7 mouse cellular contexts compared by ENCODE assay signal in the genomic region with DNA sequence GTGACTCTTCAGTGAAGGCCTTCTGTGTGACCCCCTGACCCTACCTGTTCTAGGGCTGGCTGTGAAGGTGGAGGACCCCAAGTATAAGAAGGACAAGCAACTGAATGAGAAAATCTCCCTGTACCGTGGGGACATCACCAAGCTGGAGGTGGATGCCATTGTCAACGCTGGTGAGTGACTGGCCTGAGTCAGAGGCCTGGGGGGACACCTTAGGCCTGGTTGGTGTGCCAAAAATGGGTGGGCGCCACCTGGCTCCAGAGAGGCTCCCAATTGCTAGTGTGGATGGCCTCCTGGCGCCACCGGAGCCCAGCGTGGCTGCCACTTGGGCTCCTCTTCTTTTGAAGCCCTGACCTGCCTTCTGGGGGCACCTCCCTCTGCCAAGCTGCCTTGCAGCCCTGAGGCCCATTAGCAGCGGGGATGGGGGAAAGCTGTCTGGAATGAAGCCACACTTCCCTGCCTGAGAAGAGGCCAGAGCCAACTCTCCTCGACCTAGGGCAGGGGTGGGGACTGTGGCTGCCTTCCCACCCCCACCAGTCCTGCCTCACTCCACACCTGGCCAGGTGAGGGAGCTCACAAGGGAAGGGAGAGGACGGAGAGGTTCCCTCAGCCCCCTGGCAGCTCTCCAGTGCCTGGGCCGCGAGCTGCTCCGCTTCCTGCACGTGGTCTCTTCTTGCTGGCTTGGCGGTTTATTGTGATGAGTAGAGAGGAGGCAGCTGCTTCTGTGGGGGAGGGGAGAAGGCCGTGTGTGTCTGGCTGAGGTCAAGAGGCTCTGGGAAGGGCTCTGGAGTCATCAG. TPM values are rescaled to one million over a fixed set of nuclear protein-coding genes. Genes with fewer than 3 reads are reported as not detected.
DNase-seq lines count a peak whose midpoint lies in the region; ATAC-seq and TF ChIP-seq lines count a peak whose summit lies in the region.

No protein-coding gene starts in this region.

- WGBS in forebrain, embryonic 12.5 days, result 39% methylated on average over 15 of the region's 15 CpGs
- 39% methylated on average over 15 of the region's 15 CpGs for WGBS in liver, embryonic 12.5 days (ENCODE audit: insufficient replicate concordance)

- no peak overlapping the region for H3ac ChIP-seq in C2C12 (ENCODE audit: control insufficient read depth, insufficient read length, low read depth)

- H3K79me2 ChIP-seq in C2C12 (ENCODE audit: control insufficient read depth, insufficient read depth), result no peaks in the 10 kb centered on the region

- H3K9me3 ChIP-seq in forebrain, embryonic 12.5 days, result no peaks in the 10 kb centered on the region
- H3K9me3 ChIP-seq in liver, embryonic 12.5 days (replicated peaks), result no peaks in the 10 kb centered on the region

- peak overlapping the region; percentile 24; the same call in 1 of the 2 replicates for H3K4me2 ChIP-seq in forebrain, embryonic 12.5 days
- peak overlapping the region; percentile 64 for H3K4me2 ChIP-seq in liver, embryonic 12.5 days

- no peak for TF ChIP-seq CTCF in C2C12 (IDR thresholded peaks at IDR 0.05; ENCODE audit: control insufficient read depth, insufficient read depth, insufficient read length)

- H3K79me3 ChIP-seq in C2C12 (ENCODE audit: low read depth), result no peaks in the 10 kb centered on the region

- peaks cover 54% of the 10 kb centered on the region for H3K4me1 ChIP-seq in forebrain, embryonic 12.5 days
- H3K4me1 ChIP-seq in liver, embryonic 12.5 days, result peaks cover 47% of the 10 kb centered on the region

- ATAC-seq in CD4-positive, CD25-positive, alpha-beta regulatory T cell, adult 4 months, result peak; percentile 50
- no peak for ATAC-seq in forebrain, embryonic 12.5 days (ENCODE audit: low FRiP score)
- no peak for ATAC-seq in liver, embryonic 12.5 days

- H3K9ac ChIP-seq in forebrain, embryonic 12.5 days, result 0 out of 2 replicates have a peak overlapping the region, but pooled peaks have one; percentile 13
- peak overlapping the region; percentile 43; the same call in 1 of the 2 replicates for H3K9ac ChIP-seq in liver, embryonic 12.5 days

- peak overlapping the region; percentile 54 for H3K27ac ChIP-seq in forebrain, embryonic 12.5 days
- H3K27ac ChIP-seq in liver, embryonic 12.5 days, result peak overlapping the region; percentile 66

- no peaks in the 10 kb centered on the region for H3K27me3 ChIP-seq in C2C12 (ENCODE audit: control insufficient read depth, insufficient read depth, insufficient read length)
- H3K27me3 ChIP-seq in forebrain, embryonic 12.5 days, result peaks cover 24% of the 10 kb centered on the region
- H3K27me3 ChIP-seq in liver, embryonic 12.5 days (replicated peaks), result peaks cover 52% of the 10 kb centered on the region

- H3K36me3 ChIP-seq in C2C12 (ENCODE audit: control insufficient read depth, insufficient read depth), result no peaks in the 10 kb centered on the region
- no peaks in the 10 kb centered on the region for H3K36me3 ChIP-seq in forebrain, embryonic 12.5 days (replicated peaks)
- no peaks in the 10 kb centered on the region for H3K36me3 ChIP-seq in liver, embryonic 12.5 days

- DNase-seq in induced T-regulatory cell, adult 2 months (ENCODE audit: low read depth), result peak; percentile 57
- DNase-seq in spleen, postnatal 36 days (ENCODE audit: low spot score in 2 of 2), result peak; percentile 27 to 42
- no peak for DNase-seq in B cell, adult 2 months

- no peak overlapping the region for H3K4me3 ChIP-seq in C2C12 (ENCODE audit: insufficient read depth, poor library complexity, severe bottlenecking)
- H3K4me3 ChIP-seq in forebrain, embryonic 12.5 days (replicated peaks), result no peak overlapping the region
- no peak overlapping the region for H3K4me3 ChIP-seq in liver, embryonic 12.5 days

TF ChIP-seq in C2C12, 6 proteins besides CTCF, POLR2A, EP300 and RAD21:
- peak; percentile 62 for TF ChIP-seq MYOD1 (IDR thresholded peaks at IDR 0.05; ENCODE audit: control insufficient read depth, insufficient read length, low read depth)
- TF ChIP-seq USF1 (IDR thresholded peaks at IDR 0.05; ENCODE audit: low read depth), result peak; percentile 45
- no peak for TF ChIP-seq CEBPB (IDR thresholded peaks at IDR 0.05; ENCODE audit: low read depth)
- TF ChIP-seq MYOG (IDR thresholded peaks at IDR 0.05; ENCODE audit: control insufficient read depth, extremely low read depth, insufficient read length), result no peak
- peak; percentile 80 for TF ChIP-seq MAX (IDR thresholded peaks at IDR 0.05)
- no peak for TF ChIP-seq FOSL1 (IDR thresholded peaks at IDR 0.05; ENCODE audit: insufficient read depth, low read length, poor library complexity, severe bottlenecking)

RNA-seq across cellular contexts. Expression of a gene that starts 9.6 kb away (rescaled TPM):
- polyA plus RNA-seq in C2C12 (2012; fragmentation: generic; extraction: Trizol), result 8.3 TPM
- 1 to 10 TPM in 1 of 2 experiments, not detected in 1; 2.3 TPM for polyA plus RNA-seq in CD4-positive, CD25-positive, alpha-beta regulatory T cell, adult 4 months (2017; shearing (Covaris generic))
- 4.4 and 5.3 TPM in 2 replicates for polyA plus RNA-seq in forebrain, embryonic 12.5 days (2016; fragmentation: Nextera tagmentation; extraction: Ambion mirVana)
- polyA plus RNA-seq in liver, embryonic 12.5 days (2016; fragmentation: Nextera tagmentation; extraction: Ambion mirVana), result 6.4 and 7.6 TPM in 2 replicates

RNA-seq across cellular contexts. Expression of a gene that starts 26.5 kb away (rescaled TPM):
- polyA plus RNA-seq in C2C12 (2012; fragmentation: generic; extraction: Trizol), result 309 TPM
- 100 to 1,000 TPM; 117 to 119 TPM for polyA plus RNA-seq in CD4-positive, CD25-positive, alpha-beta regulatory T cell, adult 4 months (2017; shearing (Covaris generic))
- 324 and 357 TPM in 2 replicates for polyA plus RNA-seq in forebrain, embryonic 12.5 days (2016; fragmentation: Nextera tagmentation; extraction: Ambion mirVana)
- 218 and 230 TPM in 2 replicates for polyA plus RNA-seq in liver, embryonic 12.5 days (2016; fragmentation: Nextera tagmentation; extraction: Ambion mirVana)

RNA-seq across cellular contexts. Expression of a gene that starts 39.3 kb away (rescaled TPM):
- 0.08 TPM for polyA plus RNA-seq in C2C12 (2012; fragmentation: generic; extraction: Trizol)
- under 1 TPM in 1 of 2 experiments, not detected in 1; 0.22 TPM for polyA plus RNA-seq in CD4-positive, CD25-positive, alpha-beta regulatory T cell, adult 4 months (2017; shearing (Covaris generic))
- polyA plus RNA-seq in forebrain, embryonic 12.5 days (2016; fragmentation: Nextera tagmentation; extraction: Ambion mirVana), result 7.3 and 8.0 TPM in 2 replicates
- 0.23 TPM in 2 replicates for polyA plus RNA-seq in liver, embryonic 12.5 days (2016; fragmentation: Nextera tagmentation; extraction: Ambion mirVana)

RNA-seq across cellular contexts. Expression of a gene that starts 47.0 kb away (rescaled TPM):
- polyA plus RNA-seq in C2C12 (2012; fragmentation: generic; extraction: Trizol), result 0.37 TPM
- 100 to 1,000 TPM; 272 to 479 TPM for polyA plus RNA-seq in CD4-positive, CD25-positive, alpha-beta regulatory T cell, adult 4 months (2017; shearing (Covaris generic))
- polyA plus RNA-seq in forebrain, embryonic 12.5 days (2016; fragmentation: Nextera tagmentation; extraction: Ambion mirVana), result 4.7 and 5.1 TPM in 2 replicates
- 135 and 147 TPM in 2 replicates for polyA plus RNA-seq in liver, embryonic 12.5 days (2016; fragmentation: Nextera tagmentation; extraction: Ambion mirVana)

Comparison
In these comparisons a context has a peak if more than half of its experiments do, and no peak if none do; other contexts are left out.
1. DNase-seq: peak in induced T-regulatory cell, adult 2 months (single experiment) and spleen, postnatal 36 days (2 of 2); none in B cell, adult 2 months (0 of 2).